Mouse (Mus musculus) heart, adult 10 weeks (tissue): Measurements from ENCODE around the gene E330017A01Rik. TPM values are rescaled to one million over a fixed set of nuclear protein-coding genes. Genes with fewer than 3 reads are reported as not detected.

Experiments
- polyA plus RNA-seq: library from polyadenylated mRNA; stranded (reverse); fragments of 350-450 nt; fragmentation: Illumina TruSeq; extraction: RNeasy Lipid Tissue Mini Kit (QIAGEN cat#74804); gene quantifications from one replicate; pipeline ENCODE4 v1.2.3, GENCODE M21; 2014; ENCODE audit warnings: low read depth, low replicate concordance

The E330017A01Rik gene
- not detected for polyA plus RNA-seq

DNA sequence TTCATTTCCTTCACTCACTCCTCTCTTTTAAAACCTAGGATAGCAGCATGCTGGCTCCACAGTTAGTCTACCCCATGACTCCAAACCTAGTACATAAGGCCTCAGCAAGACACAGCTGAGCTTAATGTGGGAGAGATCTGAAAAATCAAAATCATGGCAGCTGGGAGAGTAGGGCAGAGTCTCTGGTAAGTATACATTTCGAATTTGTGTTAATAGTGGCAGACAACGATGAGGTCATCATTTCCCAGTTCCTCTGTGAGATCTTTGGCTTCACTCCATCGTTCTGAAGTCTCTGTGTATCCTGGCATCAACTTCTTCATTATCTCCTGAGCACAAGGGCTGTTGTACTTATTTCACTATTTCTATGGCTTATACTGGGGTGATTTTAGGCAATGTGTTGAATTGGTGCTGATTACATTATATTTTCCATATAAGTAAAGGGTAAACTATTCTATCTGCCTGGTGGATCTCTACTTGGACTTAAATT lies at the start of gene E330017A01Rik:
TSS of gene E330017A01Rik (minus strand) at position 51 of the 487 bp plus-strand sequence.

DNA sequence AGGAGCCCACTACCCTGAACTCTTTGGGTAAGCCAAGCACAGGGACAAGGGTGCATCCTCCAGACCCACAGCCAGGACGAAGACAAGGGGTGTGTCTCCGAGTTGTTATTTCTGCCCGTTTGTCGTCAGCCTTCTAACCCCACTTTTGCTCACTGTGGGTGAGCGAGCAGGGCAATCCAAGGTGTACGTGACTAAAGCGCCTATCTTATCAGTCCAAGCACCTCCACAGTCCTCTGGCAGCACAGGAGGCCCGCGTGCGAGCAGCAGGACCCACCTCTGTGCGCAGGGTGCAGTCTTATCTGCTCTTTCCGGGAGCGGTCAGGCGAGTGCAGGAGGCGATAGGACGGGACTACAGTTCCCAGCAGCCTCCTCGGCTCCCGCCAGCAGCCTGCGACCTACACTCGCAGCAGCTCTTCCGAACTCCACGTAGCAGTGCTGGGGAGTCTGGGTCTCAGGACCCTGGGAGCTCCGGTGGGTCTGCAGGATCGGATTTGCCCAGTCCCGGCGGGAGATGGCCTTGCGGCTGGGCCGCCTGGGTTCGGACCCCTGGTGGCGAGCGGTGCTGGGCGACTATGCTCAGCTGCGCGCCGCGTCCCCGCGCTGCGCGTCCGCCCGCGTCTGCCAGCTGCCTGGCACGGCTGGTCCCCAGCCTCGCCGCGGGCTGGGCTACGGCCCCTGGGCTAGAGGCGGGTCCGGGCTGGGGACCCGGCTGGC lies 31.5 kb upstream of the E330017A01Rik start, which contains the start of gene Cpox:
TSS of gene Cpox (plus strand) at position 376 of the 714 bp plus-strand sequence.

DNA sequence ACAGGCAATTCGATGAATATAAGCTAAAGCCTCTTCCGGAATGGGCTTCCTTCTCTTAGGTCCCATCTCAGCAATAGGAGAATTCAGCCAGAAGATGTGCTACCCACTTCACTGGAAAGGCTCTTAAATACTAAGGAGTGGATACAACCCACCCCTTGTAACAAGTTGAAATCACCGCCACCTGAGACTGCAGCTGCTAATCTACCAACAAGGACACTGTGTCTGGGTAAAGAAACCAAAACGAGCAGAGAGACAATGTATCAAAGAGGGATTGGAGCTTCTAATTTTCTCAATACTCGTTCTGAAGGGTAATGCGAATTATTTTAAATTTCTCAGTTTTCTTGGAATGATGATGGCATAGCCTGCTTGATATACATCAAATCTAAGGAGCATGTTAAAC lies 21.7 kb downstream of the E330017A01Rik start, which contains the start of gene Gm813:
TSS of gene Gm813 (minus strand) at position 101 of the 400 bp plus-strand sequence.

Other genes starting within 250 kb of the E330017A01Rik start
- 12.0 TPM for gene Dcbld2, start 230.3 kb downstream of the E330017A01Rik start, polyA plus RNA-seq
- gene St3gal6, start 114.5 kb downstream of the E330017A01Rik start, polyA plus RNA-seq = 45.2 TPM
- not detected for gene Gm813, start 21.8 kb downstream of the E330017A01Rik start, polyA plus RNA-seq
- gene Cpox, start 31.6 kb upstream of the E330017A01Rik start, polyA plus RNA-seq = 37.1 TPM
- gene Gpr15, start 80.3 kb upstream of the E330017A01Rik start, polyA plus RNA-seq = not detected
- gene Cldnd1, start 89.2 kb upstream of the E330017A01Rik start, polyA plus RNA-seq = 39.5 TPM
- not detected for gene Olfr172, start 124.4 kb upstream of the E330017A01Rik start, polyA plus RNA-seq
- not detected for gene Olfr173, start 161.5 kb upstream of the E330017A01Rik start, polyA plus RNA-seq
- gene Olfr175-ps1, start 188.0 kb upstream of the E330017A01Rik start, polyA plus RNA-seq = not detected
- not detected for gene Olfr177, start 236.0 kb upstream of the E330017A01Rik start, polyA plus RNA-seq